Mouse (Mus musculus): Measurements from ENCODE around the gene Odf2. TPM values are rescaled to one million over a fixed set of nuclear protein-coding genes. Genes with fewer than 3 reads are reported as not detected.

Gene Odf2
- total and polyA plus RNA-seq, 3 experiments, result 49.3 to 82.8 TPM; not detected in 1

DNA sequence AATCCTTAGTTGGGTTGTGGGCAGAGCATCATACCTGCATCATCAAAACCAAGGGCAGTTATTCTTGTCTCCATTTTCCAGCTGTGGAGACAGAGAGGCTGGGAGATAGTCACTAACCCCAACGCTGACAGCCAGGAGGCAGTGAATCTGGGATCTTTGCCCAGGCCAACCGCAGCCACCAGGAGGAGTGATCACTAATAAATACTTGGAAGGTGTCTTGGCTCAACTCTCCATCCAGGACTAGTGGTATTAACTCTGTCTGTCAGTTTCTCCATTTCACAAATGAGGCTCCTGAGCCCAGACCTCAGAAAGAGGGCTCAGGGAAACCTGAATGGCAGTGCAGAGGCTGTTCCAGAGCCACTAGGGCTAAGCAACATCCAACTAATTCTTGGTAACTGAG lies 31.7 kb upstream of the Odf2 start:
- Histone ChIP-seq H3K36me3 (ENCODE audit: control insufficient read depth in 1 of 2, insufficient read depth in 2 of 2, low read length in 2 of 2) (peaks cover 0 to 6% of the 10 kb centered on the region in 2 experiments; a peak in 2 of 4 replicates), H3K9me3 (replicated peaks; ENCODE audit: insufficient read depth, low read length) (no peaks in the 10 kb centered on the region), H3K4me3 (ENCODE audit: control insufficient read depth in 1 of 2, insufficient read depth in 1 of 2, low read depth in 2 of 2, low read length in 2 of 2) (no peak overlapping the region), H3K27me3 (ENCODE audit: control insufficient read depth in 1 of 2, insufficient read depth in 2 of 2, low read length in 2 of 2) (no peaks in the 10 kb centered on the region), H3K27ac (ENCODE audit: control insufficient read depth, low read depth, low read length) (no peak overlapping the region), H3K9ac (ENCODE audit: control insufficient read depth, low read depth, low read length, poor library complexity, severe bottlenecking) (no peak overlapping the region), H3K4me1 (ENCODE audit: control insufficient read depth in 1 of 2, insufficient read depth in 2 of 2, low read length in 2 of 2) (peaks cover 0 to 16% of the 10 kb centered on the region in 2 experiments; a peak in 3 of 4 replicates), H3K79me2 (ENCODE audit: control insufficient read depth, insufficient read depth, low read length, poor library complexity) (no peaks in the 10 kb centered on the region)
- peak; percentile 20 for DNase-seq (ENCODE audit: low read depth, low spot score)
- no peak for TF ChIP-seq GABPA (IDR thresholded peaks at IDR 0.05; ENCODE audit: low read depth, low read length)
- TF ChIP-seq MXI1 (IDR thresholded peaks at IDR 0.05; ENCODE audit: low read depth, low read length), result no peak
- no peak for TF ChIP-seq RCOR1 (IDR thresholded peaks at IDR 0.05; ENCODE audit: low read depth, low read length)
- no peak for TF ChIP-seq MYB (IDR thresholded peaks at IDR 0.05; ENCODE audit: low read depth, low read length)
- no peak for TF ChIP-seq JUND (IDR thresholded peaks at IDR 0.05; ENCODE audit: low read depth, low read length)
- TF ChIP-seq CHD1 (IDR thresholded peaks at IDR 0.05; ENCODE audit: low read depth, low read length), result no peak
- TF ChIP-seq TCF12 (IDR thresholded peaks at IDR 0.05; ENCODE audit: low read depth, low read length), result no peak
- no peak for TF ChIP-seq ELF1 (IDR thresholded peaks at IDR 0.05; ENCODE audit: low read depth, low read length)
- TF ChIP-seq USF1 (IDR thresholded peaks at IDR 0.05; ENCODE audit: low read depth, low read length), result no peak
- TF ChIP-seq KAT2A (conservative IDR thresholded peaks at IDR 0.05; ENCODE audit: low read depth, low read length), result no peak
- no peak for TF ChIP-seq UBTF (IDR thresholded peaks at IDR 0.05; ENCODE audit: borderline replicate concordance, insufficient read depth, low read depth, low read length)
- no peak for TF ChIP-seq TBP (IDR thresholded peaks at IDR 0.05; ENCODE audit: low read depth, low read length)
- TF ChIP-seq HCFC1 (IDR thresholded peaks at IDR 0.05; ENCODE audit: low read depth, low read length), result no peak
- TF ChIP-seq SIN3A (IDR thresholded peaks at IDR 0.05; ENCODE audit: low read length), result no peak
- TF ChIP-seq MAFK (IDR thresholded peaks at IDR 0.05; ENCODE audit: borderline replicate concordance, low read depth, low read length), result no peak
- TF ChIP-seq CTCF (IDR thresholded peaks at IDR 0.05 in 2 of 3, conservative IDR thresholded peaks at IDR 0.05 in 1 of 3; ENCODE audit: control insufficient read depth in 1 of 3, insufficient read depth in 1 of 3, low read depth in 2 of 3, low read length in 3 of 3, poor library complexity in 1 of 3, severe bottlenecking in 1 of 3), result no peak; a peak in 1 of 6 replicates
- no peak for TF ChIP-seq MAX (IDR thresholded peaks at IDR 0.05; ENCODE audit: low read length)
- no peak for TF ChIP-seq EP300 (IDR thresholded peaks at IDR 0.05; ENCODE audit: low read depth in 1 of 2, low read length in 2 of 2)

- Histone ChIP-seq H3K4me1 (ENCODE audit: control insufficient read depth in 1 of 2, insufficient read depth in 2 of 2, low read length in 2 of 2) (peaks cover 0 to 16% of the 10 kb centered on the region in 2 experiments; a peak in 3 of 4 replicates), H3K4me3 (ENCODE audit: control insufficient read depth in 1 of 2, insufficient read depth in 1 of 2, low read depth in 2 of 2, low read length in 2 of 2) (no peak overlapping the region)
Measured at GRCm38 (mm10) chr2:29857967-29858366, 31.1 kb upstream of the Odf2 start.

More at GRCm38 (mm10) chr2:29857967-29858366, 31.1 kb upstream of the Odf2 start:
- Histone ChIP-seq H3K27ac (ENCODE audit: control insufficient read depth, low read depth, low read length) (no peak overlapping the region), H3K27me3 (ENCODE audit: control insufficient read depth in 1 of 2, insufficient read depth in 2 of 2, low read length in 2 of 2) (no peaks in the 10 kb centered on the region), H3K9me3 (replicated peaks; ENCODE audit: insufficient read depth, low read length) (no peaks in the 10 kb centered on the region), H3K36me3 (ENCODE audit: control insufficient read depth in 1 of 2, insufficient read depth in 2 of 2, low read length in 2 of 2) (peaks cover 0 to 6% of the 10 kb centered on the region in 2 experiments; a peak in 2 of 4 replicates), H3K9ac (ENCODE audit: control insufficient read depth, low read depth, low read length, poor library complexity, severe bottlenecking) (no peak overlapping the region), H3K79me2 (ENCODE audit: control insufficient read depth, insufficient read depth, low read length, poor library complexity) (no peaks in the 10 kb centered on the region)
- TF ChIP-seq POLR2AphosphoS5 (IDR thresholded peaks at IDR 0.05; ENCODE audit: borderline replicate concordance, low read depth, low read length), result no peak
- no peak for TF ChIP-seq JUND (IDR thresholded peaks at IDR 0.05; ENCODE audit: low read depth, low read length)
- no peak for TF ChIP-seq MAX (IDR thresholded peaks at IDR 0.05; ENCODE audit: low read length)
- TF ChIP-seq MYC (IDR thresholded peaks at IDR 0.05; ENCODE audit: low read depth, low read length), result no peak
- TF ChIP-seq E2F4 (IDR thresholded peaks at IDR 0.05; ENCODE audit: borderline replicate concordance, low read depth, low read length), result no peak
- TF ChIP-seq ELF1 (IDR thresholded peaks at IDR 0.05; ENCODE audit: low read depth, low read length), result no peak
- TF ChIP-seq CHD2 (IDR thresholded peaks at IDR 0.05; ENCODE audit: low read length), result no peak
- DNase-seq (ENCODE audit: low read depth, low spot score), result no peak
